Mouse (Mus musculus) myocyte (in vitro differentiated cells): ENCODE measurements around the gene Surf2. TPM values are rescaled to one million over a fixed set of nuclear protein-coding genes. Genes with fewer than 3 reads are reported as not detected.

Experiments used
- H3K27me3 ChIP-seq: one replicate; pipeline ENCODE4 v1.6.1; 2011; ENCODE audit not compliant: control insufficient read depth, insufficient read depth, insufficient read length
- H3K36me3 ChIP-seq: one replicate; pipeline ENCODE4 v1.6.1; 2011; ENCODE audit not compliant: control insufficient read depth, insufficient read depth
- H3K4me2 ChIP-seq: one replicate; pipeline ENCODE4 v1.6.1; 2011; ENCODE audit warnings: low read depth, control low read depth
- H3K4me3 ChIP-seq: one replicate; pipeline ENCODE4 v1.5.1; 2011; ENCODE audit warnings: mild to moderate bottlenecking, control low read depth, moderate library complexity
- H3K79me2 ChIP-seq: one replicate; pipeline ENCODE4 v1.6.1; 2011; ENCODE audit not compliant: control insufficient read depth, insufficient read depth
- H3ac ChIP-seq: one replicate; pipeline ENCODE4 v1.6.1; 2011; ENCODE audit not compliant: control insufficient read depth, insufficient read length
- CEBPB ChIP-seq: IDR thresholded peaks from 2 replicates; pipeline ENCODE4 v1.6.1; 2011; ENCODE audit warnings: mild to moderate bottlenecking, moderate library complexity; ENCODE audit not compliant: poor library complexity, insufficient read depth, severe bottlenecking
- E2F4 ChIP-seq: IDR thresholded peaks from one replicate; pipeline ENCODE4 v1.6.1; 2011; ENCODE audit warnings: mild to moderate bottlenecking, control low read depth, moderate library complexity; ENCODE audit not compliant: insufficient read depth
- MAX ChIP-seq: IDR thresholded peaks from one replicate; pipeline ENCODE4 v1.6.1; 2011; ENCODE audit warnings: low read depth, mild to moderate bottlenecking, control low read depth
- MYOD1 ChIP-seq, 3 experiments: IDR thresholded peaks; one replicate each; pipeline ENCODE4 v1.6.1; 2011; ENCODE audit warnings: control low read depth in 2 of 3, low read depth in 2 of 3, mild to moderate bottlenecking in 2 of 3, moderate library complexity in 1 of 3; ENCODE audit not compliant: insufficient read length in 2 of 3, control insufficient read depth in 1 of 3
- MYOG ChIP-seq, 3 experiments: IDR thresholded peaks; one replicate each; pipeline ENCODE4 v1.6.1; 2011; ENCODE audit warnings: control low read depth in 2 of 3, low read depth in 2 of 3, mild to moderate bottlenecking in 2 of 3; ENCODE audit not compliant: insufficient read length in 2 of 3, control insufficient read depth in 1 of 3, insufficient read depth in 1 of 3
- POLR2A ChIP-seq: IDR thresholded peaks from one replicate; pipeline ENCODE4 v1.6.1; 2011; ENCODE audit warnings: low read depth, mild to moderate bottlenecking, control low read depth, moderate library complexity; ENCODE audit not compliant: insufficient read length
- POLR2AphosphoS2 ChIP-seq: IDR thresholded peaks from one replicate; pipeline ENCODE4 v1.6.1; 2011; ENCODE audit warnings: low read depth, control low read depth; ENCODE audit not compliant: insufficient read length
- REST ChIP-seq: IDR thresholded peaks from one replicate; pipeline ENCODE4 v1.6.1; 2011; ENCODE audit warnings: mild to moderate bottlenecking, control low read depth, moderate library complexity; ENCODE audit not compliant: insufficient read depth, insufficient read length
- SRF ChIP-seq: IDR thresholded peaks from one replicate; pipeline ENCODE4 v1.6.1; 2011; ENCODE audit warnings: low read depth; ENCODE audit not compliant: control insufficient read depth, insufficient read length
- TCF12 ChIP-seq: IDR thresholded peaks from one replicate; pipeline ENCODE4 v1.6.1; 2011; ENCODE audit warnings: mild to moderate bottlenecking, control low read depth; ENCODE audit not compliant: poor library complexity, insufficient read depth, severe bottlenecking
- TCF3 ChIP-seq: IDR thresholded peaks from one replicate; pipeline ENCODE4 v1.6.1; 2011; ENCODE audit warnings: low read depth, control low read depth; ENCODE audit not compliant: insufficient read length
- USF1 ChIP-seq: IDR thresholded peaks from one replicate; pipeline ENCODE4 v1.6.1; 2011; ENCODE audit warnings: low read depth, mild to moderate bottlenecking, control low read depth, moderate library complexity
- polyA plus RNA-seq: library from polyadenylated mRNA; unstranded; fragments of >200 nt; fragmentation: generic; extraction: Trizol; gene quantifications from one replicate; pipeline ENCODE4 v1.2.1, GENCODE M21; 2012; ENCODE audit warnings: missing spikeins

Surf2 gene
- polyA plus RNA-seq, 1 experiment: 34.9 TPM

- no peak for TF ChIP-seq POLR2AphosphoS2
- no peak for TF ChIP-seq MYOD1 (IDR thresholded peaks at IDR 0.05; ENCODE audit: control insufficient read depth in 1 of 3, insufficient read length in 2 of 3, low read depth in 2 of 3)
- no peak for TF ChIP-seq REST
- no peak for TF ChIP-seq MAX
- no peak for TF ChIP-seq CEBPB
- TF ChIP-seq E2F4: no peak
- TF ChIP-seq MYOG (IDR thresholded peaks at IDR 0.05; ENCODE audit: control insufficient read depth in 1 of 3, insufficient read depth in 1 of 3, insufficient read length in 2 of 3, low read depth in 2 of 3): no peak
- no peak for TF ChIP-seq SRF
- TF ChIP-seq USF1: no peak
- TF ChIP-seq TCF12: no peak
- TF ChIP-seq POLR2A: no peak
- TF ChIP-seq TCF3: no peak
- Histone ChIP-seq H3K36me3 (peaks cover 42% of the 10 kb centered on the region), H3K4me3 (no peak overlapping the region), H3ac (no peak overlapping the region), H3K79me2 (no peaks in the 10 kb centered on the region), H3K27me3 (no peaks in the 10 kb centered on the region), H3K4me2 (no peak overlapping the region)
These were observed 38.7 kb downstream of the Surf2 start for GRCm38 (mm10) chr2:26954735-26955395.

GRCm38 (mm10) chr2:26956811-26957487, 40.8 kb downstream of the Surf2 start:
- TF ChIP-seq POLR2AphosphoS2 (no peak), MYOD1 (IDR thresholded peaks at IDR 0.05; ENCODE audit: control insufficient read depth in 1 of 3, insufficient read length in 2 of 3, low read depth in 2 of 3) (no peak), MAX (no peak), POLR2A (no peak), TCF12 (no peak), CEBPB (no peak), TCF3 (no peak), REST (no peak), E2F4 (no peak), MYOG (IDR thresholded peaks at IDR 0.05; ENCODE audit: control insufficient read depth in 1 of 3, insufficient read depth in 1 of 3, insufficient read length in 2 of 3, low read depth in 2 of 3) (no peak), USF1 (no peak), SRF (no peak)
- peaks cover 54% of the 10 kb centered on the region for H3K36me3 ChIP-seq
- H3K79me2 ChIP-seq: peaks cover 2% of the 10 kb centered on the region
- H3K4me2 ChIP-seq: no peak overlapping the region
- no peak overlapping the region for H3ac ChIP-seq
- no peaks in the 10 kb centered on the region for H3K27me3 ChIP-seq
- no peak overlapping the region for H3K4me3 ChIP-seq

- Histone ChIP-seq H3K4me3 (no peak overlapping the region), H3K4me2 (no peak overlapping the region), H3K36me3 (peaks cover 54% of the 10 kb centered on the region), H3K27me3 (no peaks in the 10 kb centered on the region), H3K79me2 (peaks cover 7% of the 10 kb centered on the region), H3ac (no peak overlapping the region)
- TF ChIP-seq USF1 (no peak), POLR2AphosphoS2 (no peak), POLR2A (no peak), MYOD1 (IDR thresholded peaks at IDR 0.05; ENCODE audit: control insufficient read depth in 1 of 3, insufficient read length in 2 of 3, low read depth in 2 of 3) (no peak), REST (no peak), MYOG (IDR thresholded peaks at IDR 0.05; ENCODE audit: control insufficient read depth in 1 of 3, insufficient read depth in 1 of 3, insufficient read length in 2 of 3, low read depth in 2 of 3) (no peak), E2F4 (no peak), TCF3 (no peak), SRF (no peak), MAX (no peak), CEBPB (no peak)
These were observed 41.3 kb downstream of the Surf2 start for GRCm38 (mm10) chr2:26957488-26957859.

GRCm38 (mm10) chr2:26960756-26961155, 44.6 kb downstream of the Surf2 start:
- Histone ChIP-seq H3K36me3 (peaks cover 45% of the 10 kb centered on the region), H3K27me3 (no peaks in the 10 kb centered on the region), H3K4me2 (no peak overlapping the region), H3ac (no peak overlapping the region), H3K79me2 (peaks cover 21% of the 10 kb centered on the region), H3K4me3 (no peak overlapping the region)
- TF ChIP-seq CEBPB (no peak), POLR2A (no peak), REST (no peak), MYOD1 (IDR thresholded peaks at IDR 0.05; ENCODE audit: control insufficient read depth in 1 of 3, insufficient read length in 2 of 3, low read depth in 2 of 3) (no peak), USF1 (no peak), SRF (no peak), MAX (no peak), POLR2AphosphoS2 (no peak)
